8 mouse cellular contexts compared by ENCODE assay signal in genomic region chr2:38513183-38513529, GRCm38 (mm10). TPM values are rescaled to one million over a fixed set of nuclear protein-coding genes. Genes with fewer than 3 reads are reported as not detected.
A peak's percentile ranks its signal among the peaks of the same experiment; 100 is the strongest.
DNase-seq lines count a peak whose midpoint lies in the region; ATAC-seq and TF ChIP-seq lines count a peak whose summit lies in the region.

No protein-coding gene starts in this region.

- H3K27me3 ChIP-seq in heart, embryonic 14.5 days (ENCODE audit: control insufficient read depth, insufficient read depth, low read length), result no peaks in the 10 kb centered on the region; the same call in 1 of the 2 replicates
- H3K27me3 ChIP-seq in MEL (ENCODE audit: control insufficient read depth in 1 of 2, insufficient read depth in 2 of 2, low read length in 2 of 2), result no peaks in the 10 kb centered on the region
- no peaks in the 10 kb centered on the region for H3K27me3 ChIP-seq in hindbrain, embryonic 14.5 days (ENCODE audit: control insufficient read depth, insufficient read depth, low read length)
- H3K27me3 ChIP-seq in midbrain, embryonic 11.5 days (ENCODE audit: control insufficient read depth, insufficient read depth, low read length), result no peaks in the 10 kb centered on the region

- peak overlapping the region; percentile 76 to 90 for H3K27ac ChIP-seq in heart, embryonic 14.5 days (replicated peaks in 1 of 2; ENCODE audit: control insufficient read depth in 1 of 2, insufficient read depth in 1 of 2, low read depth in 2 of 2, low read length in 2 of 2)
- H3K27ac ChIP-seq in MEL (ENCODE audit: control insufficient read depth, low read depth, low read length), result no peak overlapping the region
- peak overlapping the region; percentile 83; the same call in 1 of the 2 replicates for H3K27ac ChIP-seq in hindbrain, embryonic 14.5 days
- no peak overlapping the region for H3K27ac ChIP-seq in midbrain, embryonic 11.5 days (ENCODE audit: low read depth, low read length)

- peak overlapping the region; percentile 6 to 91; a peak in 3 of 4 replicates for H3K4me3 ChIP-seq in heart, embryonic 14.5 days (ENCODE audit: control insufficient read depth in 1 of 2, insufficient read depth in 1 of 2, low read depth in 1 of 2, low read length in 2 of 2)
- no peak overlapping the region for H3K4me3 ChIP-seq in MEL (ENCODE audit: control insufficient read depth in 1 of 2, insufficient read depth in 1 of 2, low read depth in 2 of 2, low read length in 2 of 2)
- peak overlapping the region; percentile 86 for H3K4me3 ChIP-seq in hindbrain, embryonic 14.5 days (replicated peaks; ENCODE audit: low read length)
- H3K4me3 ChIP-seq in midbrain, embryonic 11.5 days (ENCODE audit: low read depth, low read length), result peak overlapping the region; percentile 87

- TF ChIP-seq RAD21 in MEL (IDR thresholded peaks at IDR 0.05; ENCODE audit: low read depth, low read length), result no peak

- no peak for DNase-seq in heart, postnatal 4 days
- no peak for DNase-seq in MEL (ENCODE audit: low read depth, low spot score)
- no peak for DNase-seq in hindbrain, embryonic 14.5 days (ENCODE audit: low spot score)
- DNase-seq in midbrain, embryonic 11.5 days (ENCODE audit: low spot score, missing footprints), result no peak
- DNase-seq in embryo, embryonic 11 days, result no peak
- no peak for DNase-seq in urinary bladder, adult 2 months (ENCODE audit: low spot score)
- DNase-seq in frontal cortex, postnatal 10 days (ENCODE audit: low spot score in 2 of 2), result no peak

- H3K9ac ChIP-seq in heart, embryonic 14.5 days (ENCODE audit: low read length), result peak overlapping the region; percentile 94
- no peak overlapping the region for H3K9ac ChIP-seq in MEL (ENCODE audit: control insufficient read depth, low read depth, low read length, poor library complexity, severe bottlenecking)
- peak overlapping the region; percentile 86 for H3K9ac ChIP-seq in hindbrain, embryonic 14.5 days
- H3K9ac ChIP-seq in midbrain, embryonic 11.5 days (ENCODE audit: low read length), result peak overlapping the region; percentile 95

- TF ChIP-seq CTCF in MEL (IDR thresholded peaks at IDR 0.05 in 2 of 3, conservative IDR thresholded peaks at IDR 0.05 in 1 of 3; ENCODE audit: control insufficient read depth in 1 of 3, insufficient read depth in 1 of 3, low read depth in 2 of 3, low read length in 3 of 3, poor library complexity in 1 of 3, severe bottlenecking in 1 of 3), result no peak

- 64% methylated on average over 2 of the region's 2 CpGs for WGBS in heart, embryonic 14.5 days
- 72% methylated on average over 2 of the region's 2 CpGs for WGBS in hindbrain, embryonic 14.5 days
- 72% methylated on average over 2 of the region's 2 CpGs for WGBS in midbrain, embryonic 11.5 days

- no peaks in the 10 kb centered on the region for H3K79me2 ChIP-seq in MEL (ENCODE audit: control insufficient read depth, insufficient read depth, low read length, poor library complexity)

- no peak for ATAC-seq in heart, embryonic 14.5 days (ENCODE audit: insufficient number of reproducible peaks, insufficient read depth, low FRiP score, low read depth)
- no peak for ATAC-seq in hindbrain, embryonic 14.5 days (ENCODE audit: low FRiP score)
- ATAC-seq in midbrain, embryonic 11.5 days (ENCODE audit: low FRiP score), result no peak

- no peaks in the 10 kb centered on the region for H3K9me3 ChIP-seq in heart, embryonic 14.5 days (ENCODE audit: control insufficient read depth, low read length)
- H3K9me3 ChIP-seq in MEL (replicated peaks; ENCODE audit: insufficient read depth, low read length), result no peaks in the 10 kb centered on the region
- H3K9me3 ChIP-seq in hindbrain, embryonic 14.5 days (ENCODE audit: control insufficient read depth, low read length), result no peaks in the 10 kb centered on the region
- no peaks in the 10 kb centered on the region for H3K9me3 ChIP-seq in midbrain, embryonic 11.5 days (ENCODE audit: control insufficient read depth, low read length)

- peaks cover 19 to 49% of the 10 kb centered on the region in 2 experiments for H3K4me1 ChIP-seq in heart, embryonic 14.5 days (ENCODE audit: control insufficient read depth in 2 of 2, insufficient read depth in 2 of 2, low read length in 2 of 2)
- H3K4me1 ChIP-seq in MEL (ENCODE audit: control insufficient read depth in 1 of 2, insufficient read depth in 2 of 2, low read length in 2 of 2), result no peaks in the 10 kb centered on the region
- peaks cover 11% of the 10 kb centered on the region for H3K4me1 ChIP-seq in hindbrain, embryonic 14.5 days (replicated peaks; ENCODE audit: control insufficient read depth, insufficient read depth, low read length)
- peaks cover 30% of the 10 kb centered on the region for H3K4me1 ChIP-seq in midbrain, embryonic 11.5 days (ENCODE audit: control insufficient read depth, insufficient read depth, low read length)

- H3K36me3 ChIP-seq in heart, embryonic 14.5 days (ENCODE audit: control insufficient read depth, insufficient read depth, low read length), result peaks cover 6% of the 10 kb centered on the region; the same call in 1 of the 2 replicates
- H3K36me3 ChIP-seq in MEL (ENCODE audit: control insufficient read depth in 1 of 2, insufficient read depth in 2 of 2, low read length in 2 of 2), result no peaks in the 10 kb centered on the region
- H3K36me3 ChIP-seq in hindbrain, embryonic 14.5 days (replicated peaks; ENCODE audit: control insufficient read depth, insufficient read depth), result no peaks in the 10 kb centered on the region
- H3K36me3 ChIP-seq in midbrain, embryonic 11.5 days (ENCODE audit: control insufficient read depth, insufficient read depth, low read length), result no peaks in the 10 kb centered on the region

- TF ChIP-seq EP300 in MEL (IDR thresholded peaks at IDR 0.05; ENCODE audit: low read depth in 1 of 2, low read length in 2 of 2), result no peak

- peak overlapping the region; percentile 90 for H3K4me2 ChIP-seq in heart, embryonic 14.5 days (ENCODE audit: low read length)
- H3K4me2 ChIP-seq in hindbrain, embryonic 14.5 days (replicated peaks), result peak overlapping the region; percentile 81
- peak overlapping the region; percentile 92 for H3K4me2 ChIP-seq in midbrain, embryonic 11.5 days

- no peak for TF ChIP-seq POLR2A in MEL (IDR thresholded peaks at IDR 0.05; ENCODE audit: control insufficient read depth in 1 of 2, insufficient read depth in 1 of 2, low read depth in 1 of 2, low read length in 2 of 2, poor library complexity in 1 of 2)

TF ChIP-seq in MEL, 35 proteins besides CTCF, POLR2A, EP300 and RAD21:
- TF ChIP-seq ZNF384 (IDR thresholded peaks at IDR 0.05; ENCODE audit: low read depth, low read length) (no peak), MAX (IDR thresholded peaks at IDR 0.05; ENCODE audit: low read length) (no peak), ZKSCAN1 (IDR thresholded peaks at IDR 0.05; ENCODE audit: low read depth, low read length) (0 out of 2 replicates have a peak, but pooled peaks have one; percentile 55)

RNA-seq across cellular contexts. Expression of gene Nek6, which starts 1.7 kb away (rescaled TPM):
- 57.7 and 69.7 TPM in 2 replicates for polyA plus RNA-seq in heart, embryonic 14.5 days (2014; fragmentation: Nextera tagmentation; extraction: Ambion mirVana)
- 10 to 100 TPM; 24.8 to 26.0 TPM for total RNA-seq in heart, postnatal 4 days (2021)
- total RNA-seq in MEL (2012; rRNA removed), result 3.5 and 3.7 TPM in 2 replicates
- polyA plus RNA-seq in MEL (2012; ENCODE audit: insufficient read depth in 1 of 2, insufficient read length in 2 of 2, low read depth in 1 of 2, low replicate concordance in 2 of 2, missing spikeins in 1 of 2), result 1 to 10 TPM in 1 of 2 experiments, not detected in 1; 5.4 TPM
- 55.0 and 58.4 TPM in 2 replicates for polyA plus RNA-seq in hindbrain, embryonic 14.5 days (2014; fragmentation: Nextera tagmentation; extraction: Ambion mirVana)
- polyA plus RNA-seq in midbrain, embryonic 11.5 days (2014; fragmentation: Nextera tagmentation; extraction: Ambion mirVana), result 87.3 and 92.3 TPM in 2 replicates
- polyA plus RNA-seq in urinary bladder, adult 2 months (2012; rRNA removed), result 18.9 and 20.2 TPM in 2 replicates

Comparison
In these comparisons a context has a peak if more than half of its experiments do, and no peak if none do; other contexts are left out.
1. H3K27ac ChIP-seq: peak in heart, embryonic 14.5 days (2 of 2) and hindbrain, embryonic 14.5 days (single experiment); none in MEL (single experiment) and midbrain, embryonic 11.5 days (single experiment).
2. H3K4me3 ChIP-seq: peak in heart, embryonic 14.5 days (2 of 2), hindbrain, embryonic 14.5 days (single experiment) and midbrain, embryonic 11.5 days (single experiment); none in MEL (0 of 2).
3. Peak in every context shown above with its lines, with median percentiles within 50 percentile points of each other: H3K4me2 ChIP-seq.